ENCODE assay signal across 8 mouse cellular contexts in the genomic region with DNA sequence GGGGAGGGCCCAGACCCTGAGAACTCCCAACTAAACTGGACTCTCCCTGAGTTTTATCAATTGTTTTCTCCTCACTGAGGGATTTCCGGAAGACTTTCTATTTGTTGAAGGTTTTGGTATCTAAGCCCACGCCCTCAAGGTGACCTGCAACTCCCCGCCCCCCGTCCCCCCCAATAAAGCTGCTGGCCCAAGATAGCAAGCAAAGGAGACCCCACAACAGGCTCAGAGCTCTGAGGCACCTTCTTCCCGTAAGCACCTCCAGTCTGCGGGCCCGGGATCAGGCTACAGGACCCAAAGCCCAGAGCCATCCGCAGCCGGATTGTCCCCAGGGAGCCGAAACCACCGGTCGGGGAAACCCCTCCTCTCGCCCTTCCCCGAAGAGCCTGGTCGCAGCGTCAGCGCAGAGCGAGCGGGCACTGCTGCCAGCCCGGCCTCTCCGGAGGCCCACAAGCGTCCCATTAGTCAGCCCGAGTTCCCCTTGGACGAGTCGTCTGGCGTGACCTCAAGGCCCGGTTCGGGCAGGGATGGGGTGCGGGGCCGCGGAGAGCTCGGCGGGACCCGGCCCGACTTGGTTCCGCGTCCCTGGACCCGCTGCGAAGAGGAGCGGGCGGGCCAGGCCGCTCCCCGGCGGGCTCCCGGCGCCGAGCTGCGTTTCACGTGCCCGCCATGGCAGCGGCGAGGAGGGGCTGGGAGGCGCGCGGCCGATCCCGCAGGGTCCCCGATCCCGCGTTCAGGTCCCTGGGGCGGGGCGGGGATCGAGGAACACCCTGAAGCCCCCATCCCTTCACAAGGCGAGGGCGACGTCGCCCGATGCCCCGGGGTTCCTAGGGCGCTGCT.
DNase-seq lines count a peak whose midpoint lies in the region; ATAC-seq and TF ChIP-seq lines count a peak whose summit lies in the region.

No protein-coding gene starts in this region.

- peaks cover 0 to 4% of the 10 kb centered on the region in 2 experiments; a peak in 1 of 4 replicates for H3K4me1 ChIP-seq in ES-E14 (ENCODE audit: control insufficient read depth in 2 of 2, insufficient read depth in 2 of 2, low read length in 2 of 2, poor library complexity in 1 of 2)
- H3K4me1 ChIP-seq in heart, embryonic 16.5 days (ENCODE audit: control insufficient read depth, insufficient read depth, low read length): peaks cover 32% of the 10 kb centered on the region
- H3K4me1 ChIP-seq in midbrain, embryonic 11.5 days (ENCODE audit: control insufficient read depth, insufficient read depth, low read length): peaks cover 47% of the 10 kb centered on the region

- H3K9ac ChIP-seq in ES-E14 (ENCODE audit: insufficient read depth, low read depth, low read length, poor library complexity, severe bottlenecking): peak overlapping the region; percentile 23; the same call in 1 of the 2 replicates
- peak overlapping the region; percentile 77 for H3K9ac ChIP-seq in heart, embryonic 16.5 days (ENCODE audit: low read length)
- H3K9ac ChIP-seq in midbrain, embryonic 11.5 days (ENCODE audit: low read length): peak overlapping the region; percentile 71

- in situ Hi-C loops in ES-E14 (cut with MboI; ENCODE audit: low sequenced_read_pairs in 2 of 2, unreplicated experiment in 2 of 2): loop anchor here (10.0 to 25.0 kb wide), 3 partner anchors 48 to 450 kb away; no protein-coding TSS in a partner anchor

- no peaks in the 10 kb centered on the region for H3K36me3 ChIP-seq in ES-E14 (ENCODE audit: control insufficient read depth, insufficient read depth, low read length, poor library complexity, severe bottlenecking)
- no peaks in the 10 kb centered on the region for H3K36me3 ChIP-seq in heart, embryonic 16.5 days (ENCODE audit: control insufficient read depth, insufficient read depth)
- no peaks in the 10 kb centered on the region for H3K36me3 ChIP-seq in midbrain, embryonic 11.5 days (ENCODE audit: control insufficient read depth, insufficient read depth, low read length)

- H3K9me3 ChIP-seq in ES-E14 (ENCODE audit: control insufficient read depth, insufficient read depth, low read depth, low read length): no peaks in the 10 kb centered on the region
- H3K9me3 ChIP-seq in heart, embryonic 16.5 days (replicated peaks; ENCODE audit: control insufficient read depth, low read length): no peaks in the 10 kb centered on the region
- H3K9me3 ChIP-seq in midbrain, embryonic 11.5 days (ENCODE audit: control insufficient read depth, low read length): no peaks in the 10 kb centered on the region

- 3% methylated on average over 51 of the region's 70 CpGs for WGBS in heart, embryonic 16.5 days
- WGBS in midbrain, embryonic 11.5 days: 2% methylated on average over 52 of the region's 70 CpGs

- 0 out of 2 replicates have a peak, but pooled peaks have one; percentile 6 for ATAC-seq in frontal cortex, adult (ENCODE audit: low TSS enrichment)
- ATAC-seq in heart, embryonic 16.5 days (replicated peaks; ENCODE audit: extremely low read depth, insufficient read depth, low FRiP score): no peak
- no peak for ATAC-seq in midbrain, embryonic 11.5 days (ENCODE audit: low FRiP score)

- no peak for DNase-seq in frontal cortex, postnatal 25 days (ENCODE audit: low spot score in 2 of 2)
- DNase-seq in ES-E14 (ENCODE audit: low read depth, low spot score): no peak
- DNase-seq in embryo, embryonic 11 days: peak; percentile 46
- peak; percentile 34 to 56 for DNase-seq in kidney, postnatal 36 days
- DNase-seq in midbrain, embryonic 11.5 days (ENCODE audit: low spot score, missing footprints): peak; percentile 93
- peak; percentile 45 for DNase-seq in testis, postnatal 10 days (ENCODE audit: low spot score)

- H3K27ac ChIP-seq in ES-E14 (ENCODE audit: insufficient read depth, low read depth, low read length, poor library complexity, severe bottlenecking): no peak overlapping the region
- H3K27ac ChIP-seq in heart, embryonic 16.5 days (ENCODE audit: low read length): peak overlapping the region; percentile 95
- no peak overlapping the region; the same call in 1 of the 2 replicates for H3K27ac ChIP-seq in midbrain, embryonic 11.5 days (ENCODE audit: low read depth, low read length)

- H3K4me2 ChIP-seq in heart, embryonic 16.5 days (ENCODE audit: low read depth, low read length): peak overlapping the region; percentile 77
- peak overlapping the region; percentile 88 for H3K4me2 ChIP-seq in midbrain, embryonic 11.5 days

- peaks cover 72% of the 10 kb centered on the region for H3K27me3 ChIP-seq in heart, embryonic 16.5 days (ENCODE audit: control insufficient read depth, insufficient read depth, low read length)
- peaks cover 82% of the 10 kb centered on the region for H3K27me3 ChIP-seq in midbrain, embryonic 11.5 days (ENCODE audit: control insufficient read depth, insufficient read depth, low read length)

- H3K4me3 ChIP-seq in ES-E14 (ENCODE audit: insufficient read depth in 1 of 2, low read depth in 1 of 2, low read length in 2 of 2, poor library complexity in 1 of 2, severe bottlenecking in 1 of 2): peak overlapping the region; percentile 57 to 66; a peak in 3 of 4 replicates
- peak overlapping the region; percentile 55 for H3K4me3 ChIP-seq in heart, embryonic 16.5 days (ENCODE audit: low read length)
- H3K4me3 ChIP-seq in midbrain, embryonic 11.5 days (ENCODE audit: low read depth, low read length): peak overlapping the region; percentile 37

TF ChIP-seq in ES-E14, 5 proteins besides CTCF, POLR2A, EP300 and RAD21:
- no peak for TF ChIP-seq CHD2 (IDR thresholded peaks at IDR 0.05; ENCODE audit: low read depth, low read length)
- no peak for TF ChIP-seq ZC3H11A (IDR thresholded peaks at IDR 0.05; ENCODE audit: borderline replicate concordance, low read depth, low read length)
- TF ChIP-seq ZNF384 (IDR thresholded peaks at IDR 0.05; ENCODE audit: low read depth, low read length): no peak
- TF ChIP-seq HCFC1 (IDR thresholded peaks at IDR 0.05; ENCODE audit: borderline replicate concordance, insufficient read depth, low read length): no peak

Comparison
In these comparisons a context has a peak if more than half of its experiments do, and no peak if none do; other contexts are left out.
1. DNase-seq: peak in embryo, embryonic 11 days (single experiment), kidney, postnatal 36 days (2 of 2), midbrain, embryonic 11.5 days (single experiment) and testis, postnatal 10 days (single experiment); none in frontal cortex, postnatal 25 days (0 of 2) and ES-E14 (single experiment).
2. H3K9ac ChIP-seq: peak in every context shown above with its lines; median percentile 77 in heart, embryonic 16.5 days; 71 in midbrain, embryonic 11.5 days; 23 in ES-E14.
3. Peak in every context shown above with its lines, with median percentiles within 50 percentile points of each other: H3K4me3 ChIP-seq.